ENCODE assay signal across 17 mouse cellular contexts in the genomic region with DNA sequence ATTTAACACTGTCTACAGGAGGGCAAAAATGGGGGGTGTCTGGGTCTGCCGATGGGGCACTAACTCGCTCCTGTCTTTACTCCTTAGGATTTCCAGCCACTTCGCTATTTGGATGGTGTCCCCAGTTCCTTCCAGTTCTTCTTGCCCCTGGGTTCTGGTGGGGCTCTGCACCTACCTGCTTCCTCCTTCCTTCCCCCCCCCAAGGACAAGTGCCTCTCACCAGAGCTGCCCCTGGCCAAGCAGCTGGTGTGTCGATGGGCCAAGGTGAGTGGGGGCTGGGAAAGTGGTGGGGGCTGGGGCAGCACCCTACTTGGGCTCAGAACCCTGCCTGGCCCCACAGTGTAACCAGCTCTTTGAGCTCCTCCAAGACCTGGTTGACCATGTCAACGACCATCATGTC.
"Had no signal": no experiment of that assay in that cellular context is flagged by ENCODE, and none has a peak within 500 bp of the region (broad histone marks: within the 10 kb centered on the region; RNA-seq: fewer than 3 reads in every experiment).

No protein-coding gene starts in this region.

- DNase-seq: cerebellum, adult 2 months; cerebellum, adult 8-10 months; cerebellum, adult 9-10 months; cerebellum, adult 9-11 months; cerebellum, postnatal 10 days; cerebellum, postnatal 14 days; cerebellum, postnatal 25 days; cerebellum, postnatal 36 days; embryo, embryonic 11 days; forebrain, postnatal 0 days; gastrocnemius, adult 2 months; gastrocnemius, postnatal 10 days; gastrocnemius, postnatal 14 days; gastrocnemius, postnatal 25 days; gastrocnemius, postnatal 36 days; heart, adult 18-20 months; heart, adult 2 months had no signal
